ENCODE assay signal across 9 mouse cellular contexts in the genomic region with DNA sequence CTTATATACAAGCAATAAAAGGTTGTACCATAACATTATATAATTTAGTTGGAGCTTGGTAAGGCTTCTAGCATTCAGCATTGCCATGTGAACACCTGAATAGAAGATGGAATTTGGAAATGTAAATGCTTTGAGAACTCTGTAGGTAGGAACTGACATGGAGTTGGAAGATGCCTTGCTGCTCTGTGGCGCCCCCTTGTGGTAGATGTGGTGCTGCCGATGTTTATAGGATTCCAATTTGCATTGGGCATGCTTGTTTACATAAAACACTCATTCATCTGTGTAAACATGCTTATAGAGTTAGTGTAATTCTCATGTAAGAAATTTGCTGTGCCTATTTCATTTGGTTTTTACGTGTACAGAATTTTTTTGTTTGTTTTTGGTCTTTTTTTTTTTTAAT.
DNase-seq lines count a peak whose midpoint lies in the region; ATAC-seq and TF ChIP-seq lines count a peak whose summit lies in the region.
"Had no signal": no experiment of that assay in that cellular context is flagged by ENCODE, and none has a peak within 500 bp of the region (broad histone marks: within the 10 kb centered on the region; RNA-seq: fewer than 3 reads in every experiment).

No protein-coding gene starts in this region.

- H3K9ac ChIP-seq in intestine, embryonic 14.5 days (ENCODE audit: low read length), result no peak overlapping the region
- no peak overlapping the region for H3K9ac ChIP-seq in intestine, embryonic 16.5 days (ENCODE audit: low read depth, low read length)
- H3K9ac ChIP-seq in CH12.LX (ENCODE audit: insufficient read depth, low read depth), result no peak overlapping the region
- H3K9ac ChIP-seq: embryonic facial prominence, embryonic 13.5 days had no signal

- TF ChIP-seq POLR2A in CH12.LX (IDR thresholded peaks at IDR 0.05; ENCODE audit: low read depth, low read length), result no peak

- H3K79me2 ChIP-seq in CH12.LX (replicated peaks; ENCODE audit: control insufficient read depth, extremely low read depth, insufficient read depth, poor library complexity, severe bottlenecking), result peaks cover 23% of the 10 kb centered on the region

- DNase-seq in intestine, embryonic 14.5 days (ENCODE audit: low spot score), result peak; percentile 90
- DNase-seq in CH12.LX (ENCODE audit: extremely low read depth), result peak; percentile 83
- DNase-seq in brain, adult 2 months (ENCODE audit: low read depth, low spot score), result peak; percentile 81
- peak; percentile 65 for DNase-seq in forelimb bud, embryonic 11.5 days (ENCODE audit: low read depth, low spot score)
- DNase-seq in layer of hippocampus, adult 9-10 months (ENCODE audit: low spot score), result peak; percentile 54
- DNase-seq in thymus, postnatal 10 days (ENCODE audit: low spot score in 2 of 2), result peak; percentile 50 to 92

- H3K4me1 ChIP-seq in intestine, embryonic 14.5 days (replicated peaks; ENCODE audit: control insufficient read depth, insufficient read depth, low read length), result peaks cover 34% of the 10 kb centered on the region
- peaks cover 20% of the 10 kb centered on the region for H3K4me1 ChIP-seq in intestine, embryonic 16.5 days (ENCODE audit: control insufficient read depth, insufficient read depth, low read length)
- peaks cover 6 to 60% of the 10 kb centered on the region in 2 experiments for H3K4me1 ChIP-seq in CH12.LX (ENCODE audit: control insufficient read depth in 1 of 2, insufficient read depth in 2 of 2)

- no peak overlapping the region for H3K4me2 ChIP-seq in intestine, embryonic 14.5 days (ENCODE audit: low read length)
- no peak overlapping the region for H3K4me2 ChIP-seq in intestine, embryonic 16.5 days (ENCODE audit: low read depth, low read length)
- no peak overlapping the region for H3K4me2 ChIP-seq in CH12.LX (ENCODE audit: insufficient read depth, low read depth, poor library complexity, severe bottlenecking)

- no peaks in the 10 kb centered on the region for H3K36me3 ChIP-seq in intestine, embryonic 14.5 days (ENCODE audit: control insufficient read depth, insufficient read depth, low read length)
- no peaks in the 10 kb centered on the region for H3K36me3 ChIP-seq in intestine, embryonic 16.5 days (ENCODE audit: control insufficient read depth, insufficient read depth, low read length)
- peaks cover 0 to 4% of the 10 kb centered on the region in 2 experiments for H3K36me3 ChIP-seq in CH12.LX (replicated peaks in 1 of 2; ENCODE audit: control insufficient read depth in 1 of 2, insufficient read depth in 1 of 2, low read length in 1 of 2)
- H3K36me3 ChIP-seq: embryonic facial prominence, embryonic 13.5 days had no signal

- in situ Hi-C loops in CH12.LX (cut with MboI; ENCODE audit: low pct_ligation_motif_present, low pct_unique_long_range_greater_than_20kb, low sequenced_read_pairs), result loop anchor here (5.0 kb wide), 1 partner anchor 182 kb away; no protein-coding TSS in a partner anchor

- no peaks in the 10 kb centered on the region for H3K9me3 ChIP-seq in intestine, embryonic 14.5 days (ENCODE audit: control insufficient read depth, low read length)
- no peaks in the 10 kb centered on the region for H3K9me3 ChIP-seq in intestine, embryonic 16.5 days (ENCODE audit: control insufficient read depth, low read length)
- H3K9me3 ChIP-seq in CH12.LX (replicated peaks; ENCODE audit: low read length), result no peaks in the 10 kb centered on the region
- H3K9me3 ChIP-seq: embryonic facial prominence, embryonic 13.5 days had no signal

- dilution Hi-C loops in CH12.LX (cut with MboI; ENCODE audit: extremely low pct_ligation_motif_present, extremely low pct_unique_long_range_greater_than_20kb, low sequenced_read_pairs), result no loop called here

- no peak for ATAC-seq in intestine, embryonic 14.5 days (replicated peaks; ENCODE audit: low FRiP score, low TSS enrichment, low read depth)
- no peak for ATAC-seq in intestine, embryonic 16.5 days
- ATAC-seq in megakaryocyte-erythroid progenitor cell, adult 5-6 weeks (replicated peaks; ENCODE audit: low FRiP score, low TSS enrichment, poor library complexity, severe bottlenecking), result 0 out of 2 replicates have a peak, but pooled peaks have one; percentile 28

- no peak for TF ChIP-seq EP300 in CH12.LX (IDR thresholded peaks at IDR 0.05; ENCODE audit: low read length)

- peak; percentile 95 to 98 for TF ChIP-seq CTCF in CH12.LX (conservative IDR thresholded peaks at IDR 0.05 in 1 of 2, IDR thresholded peaks at IDR 0.05 in 1 of 2; ENCODE audit: low read depth in 2 of 2, low read length in 2 of 2)

- H3K27ac ChIP-seq in intestine, embryonic 14.5 days (ENCODE audit: low read depth), result no peak overlapping the region
- H3K27ac ChIP-seq in intestine, embryonic 16.5 days (ENCODE audit: low read length), result no peak overlapping the region
- H3K27ac ChIP-seq in CH12.LX (ENCODE audit: insufficient read depth, low read depth), result no peak overlapping the region

- TF ChIP-seq RAD21 in CH12.LX (IDR thresholded peaks at IDR 0.05; ENCODE audit: low read depth, low read length), result peak; percentile 75

- no peaks in the 10 kb centered on the region for H3K27me3 ChIP-seq in intestine, embryonic 14.5 days (replicated peaks; ENCODE audit: control insufficient read depth, insufficient read depth, low read length)
- H3K27me3 ChIP-seq in intestine, embryonic 16.5 days (replicated peaks; ENCODE audit: control insufficient read depth, insufficient read depth, low read length), result no peaks in the 10 kb centered on the region
- no peaks in the 10 kb centered on the region for H3K27me3 ChIP-seq in CH12.LX (replicated peaks)
- H3K27me3 ChIP-seq: embryonic facial prominence, embryonic 13.5 days had no signal

- no peak overlapping the region for H3K4me3 ChIP-seq in intestine, embryonic 14.5 days (ENCODE audit: low read depth, low read length)
- no peak overlapping the region for H3K4me3 ChIP-seq in intestine, embryonic 16.5 days (ENCODE audit: low read length)
- no peak overlapping the region for H3K4me3 ChIP-seq in CH12.LX (replicated peaks in 1 of 3; ENCODE audit: low read depth in 2 of 3, low read length in 2 of 3, poor library complexity in 1 of 3)
- H3K4me3 ChIP-seq: embryonic facial prominence, embryonic 13.5 days had no signal

- WGBS in intestine, embryonic 14.5 days, result 27% methylated on average over 3 of the region's 3 CpGs
- 17% methylated on average over 3 of the region's 3 CpGs for WGBS in intestine, embryonic 16.5 days

TF ChIP-seq in CH12.LX, 34 proteins besides CTCF, POLR2A, EP300 and RAD21:
- TF ChIP-seq ZNF384 (IDR thresholded peaks at IDR 0.05; ENCODE audit: low read depth, low read length), result peak; percentile 39; the same call in 1 of the 2 replicates
- no peak for TF ChIP-seq MAFK (IDR thresholded peaks at IDR 0.05; ENCODE audit: insufficient replicate concordance, low read length)
- TF ChIP-seq UBTF (IDR thresholded peaks at IDR 0.05; ENCODE audit: low read depth, low read length), result no peak
- TF ChIP-seq ZC3H11A (IDR thresholded peaks at IDR 0.05; ENCODE audit: low read depth, low read length), result peak; percentile 73; the same call in 1 of the 2 replicates
- TF ChIP-seq JUN (IDR thresholded peaks at IDR 0.05; ENCODE audit: insufficient read depth, low read depth, low read length), result no peak
- TF ChIP-seq ETS1 (conservative IDR thresholded peaks at IDR 0.05; ENCODE audit: low read depth, low read length), result no peak
- TF ChIP-seq IRF4 (IDR thresholded peaks at IDR 0.05; ENCODE audit: low read depth, low read length), result peak; percentile 55
- TF ChIP-seq MAZ (IDR thresholded peaks at IDR 0.05; ENCODE audit: low read depth, low read length), result no peak
- TF ChIP-seq MAX (IDR thresholded peaks at IDR 0.05; ENCODE audit: low read length), result no peak
- peak; percentile 35; the same call in 1 of the 2 replicates for TF ChIP-seq JUND (conservative IDR thresholded peaks at IDR 0.05; ENCODE audit: low read depth, low read length)
- no peak for TF ChIP-seq NRF1 (IDR thresholded peaks at IDR 0.05; ENCODE audit: low read depth, low read length)
- TF ChIP-seq TBP (conservative IDR thresholded peaks at IDR 0.05; ENCODE audit: low read depth, low read length), result no peak
- no peak for TF ChIP-seq GABPA (IDR thresholded peaks at IDR 0.05; ENCODE audit: insufficient replicate concordance, low read depth, low read length)
- TF ChIP-seq ELF1 (IDR thresholded peaks at IDR 0.05; ENCODE audit: low read depth, low read length), result no peak
- peak; percentile 54; the same call in 1 of the 2 replicates for TF ChIP-seq NELFE (IDR thresholded peaks at IDR 0.05; ENCODE audit: low read depth, low read length)
- TF ChIP-seq CHD2 (IDR thresholded peaks at IDR 0.05; ENCODE audit: low read length), result no peak
- TF ChIP-seq POLR2AphosphoS2 (IDR thresholded peaks at IDR 0.05; ENCODE audit: low read depth, low read length), result no peak
- no peak for TF ChIP-seq KAT2A (IDR thresholded peaks at IDR 0.05; ENCODE audit: insufficient replicate concordance, low read length)
- TF ChIP-seq PAX5 (IDR thresholded peaks at IDR 0.05; ENCODE audit: low read length), result no peak
- no peak for TF ChIP-seq RCOR1 (conservative IDR thresholded peaks at IDR 0.05; ENCODE audit: low read depth, low read length)
- no peak for TF ChIP-seq E2F4 (IDR thresholded peaks at IDR 0.05; ENCODE audit: insufficient replicate concordance, low read depth, low read length)
- TF ChIP-seq SMC3 (IDR thresholded peaks at IDR 0.05; ENCODE audit: low read depth, low read length), result peak; percentile 96
- no peak for TF ChIP-seq ZMIZ1 (IDR thresholded peaks at IDR 0.05; ENCODE audit: low read depth, low read length)
- TF ChIP-seq SIN3A (IDR thresholded peaks at IDR 0.05; ENCODE audit: low read length), result peak; percentile 62; the same call in 1 of the 2 replicates
- no peak for TF ChIP-seq USF2 (conservative IDR thresholded peaks at IDR 0.05; ENCODE audit: low read depth, low read length)
- no peak for TF ChIP-seq TCF12 (IDR thresholded peaks at IDR 0.05; ENCODE audit: low read depth, low read length)
- peak; percentile 72 for TF ChIP-seq BHLHE40 (IDR thresholded peaks at IDR 0.05; ENCODE audit: low read depth, low read length)
- TF ChIP-seq ZKSCAN1 (IDR thresholded peaks at IDR 0.05; ENCODE audit: borderline replicate concordance, low read depth, low read length), result no peak
- TF ChIP-seq USF1 (IDR thresholded peaks at IDR 0.05; ENCODE audit: low read depth, low read length), result no peak
- no peak for TF ChIP-seq CHD1 (IDR thresholded peaks at IDR 0.05; ENCODE audit: low read depth, low read length)
- peak; percentile 36; the same call in 1 of the 2 replicates for TF ChIP-seq MXI1 (IDR thresholded peaks at IDR 0.05; ENCODE audit: low read depth, low read length)
- TF ChIP-seq MYC (IDR thresholded peaks at IDR 0.05; ENCODE audit: low read depth, low read length), result no peak
